Mouse (Mus musculus) limb, embryonic 15.5 days (tissue): ENCODE measurements around the gene Rps6ka5. TPM values are rescaled to one million over a fixed set of nuclear protein-coding genes. Genes with fewer than 3 reads are reported as not detected.

Source experiments
- ATAC-seq: fragments of 200-750 bp; cut with Nextera tagmentation; 2 replicates; pipeline ENCODE4 v1.8.0; 2017; ENCODE audit warnings: low read depth, moderate TSS enrichment; ENCODE audit not compliant: insufficient number of reproducible peaks, low FRiP score, low TSS enrichment
- H3K27ac ChIP-seq: fragments of 300-500 bp; sonication (generic); 2 replicates; pipeline ENCODE4 v1.5.1; 2015; ENCODE audit warnings: moderate library complexity, mild to moderate bottlenecking, inconsistent platforms
- H3K27me3 ChIP-seq: fragments of 300-500 bp; sonication (generic); 2 replicates; pipeline ENCODE4 v1.6.1; 2015; ENCODE audit warnings: inconsistent platforms
- H3K36me3 ChIP-seq: fragments of 300-500 bp; sonication (generic); 2 replicates; pipeline ENCODE4 v1.6.1; 2015; ENCODE audit warnings: inconsistent platforms
- H3K4me1 ChIP-seq: fragments of 300-500 bp; sonication (generic); 2 replicates; pipeline ENCODE4 v1.6.1; 2015; ENCODE audit warnings: inconsistent platforms
- H3K4me2 ChIP-seq: fragments of 300-500 bp; sonication (generic); 2 replicates; pipeline ENCODE4 v1.6.1; 2015; ENCODE audit warnings: mild to moderate bottlenecking, inconsistent platforms
- H3K4me3 ChIP-seq: fragments of 300-500 bp; sonication (generic); 2 replicates; pipeline ENCODE4 v1.5.1; 2015; ENCODE audit warnings: mild to moderate bottlenecking, inconsistent platforms
- H3K9ac ChIP-seq: fragments of 300-500 bp; sonication (generic); 2 replicates; pipeline ENCODE4 v1.6.1; 2015; ENCODE audit warnings: inconsistent platforms
- H3K9me3 ChIP-seq: fragments of 300-500 bp; sonication (generic); 2 replicates; pipeline ENCODE4 v1.6.1; 2016; ENCODE audit warnings: inconsistent platforms
- WGBS: fragments of 180-500 bp; shearing (Covaris S2); methylation state at CpG from one replicate; pipeline ENCODE4 v1.1.7; 2015; 5-methylcytosine and 5-hydroxymethylcytosine counted together
- polyA plus RNA-seq: library from polyadenylated mRNA; unstranded; fragments of >200 nt; fragmentation: Nextera tagmentation; extraction: Ambion mirVana; gene quantifications from 2 replicates; pipeline ENCODE4 v1.2.1, GENCODE M21; 2015

Gene Rps6ka5
- polyA plus RNA-seq, 1 experiment from 2014 or later: 4.8 TPM

- H3K9me3 ChIP-seq: no peaks in the 10 kb centered on the region
- H3K27ac ChIP-seq: no peak overlapping the region
- 78% methylated on average over 12 of the region's 12 CpGs for WGBS
- H3K4me3 ChIP-seq: no peak overlapping the region
- no peak for ATAC-seq
- no peaks in the 10 kb centered on the region for H3K4me1 ChIP-seq
- H3K4me2 ChIP-seq: no peak overlapping the region
- H3K9ac ChIP-seq: no peak overlapping the region
- H3K27me3 ChIP-seq: no peaks in the 10 kb centered on the region
- H3K36me3 ChIP-seq: peaks cover 4% of the 10 kb centered on the region; the same call in 1 of the 2 replicates
Observed at GRCm38 (mm10) chr12:100570522-100571072, 156.2 kb downstream of the Rps6ka5 start.

DNA sequence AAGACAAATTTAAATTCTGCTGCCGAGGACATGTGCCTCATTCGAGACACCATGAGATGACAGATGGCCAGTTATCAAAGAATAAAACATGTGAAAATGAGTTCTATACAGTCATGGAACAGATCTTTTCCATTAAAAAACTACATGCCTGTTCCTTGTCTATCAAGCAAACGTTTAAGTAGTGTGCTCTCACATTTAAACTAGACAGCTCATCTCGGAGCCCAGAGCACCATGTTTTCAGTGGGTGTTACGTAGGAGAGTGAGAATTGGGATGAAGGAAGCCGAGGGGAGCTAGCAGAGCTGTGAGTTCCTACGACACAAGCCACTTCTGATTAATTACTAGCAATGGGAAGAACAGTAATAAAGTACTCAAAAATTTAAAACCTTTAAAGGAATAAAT, 158.0 kb downstream of the Rps6ka5 start:
- Histone ChIP-seq H3K27me3 (no peaks in the 10 kb centered on the region), H3K9me3 (no peaks in the 10 kb centered on the region), H3K4me3 (no peak overlapping the region), H3K9ac (no peak overlapping the region), H3K4me1 (no peaks in the 10 kb centered on the region), H3K27ac (no peak overlapping the region), H3K4me2 (no peak overlapping the region), H3K36me3 (peaks cover 4% of the 10 kb centered on the region; the same call in 1 of the 2 replicates)
- 83% methylated on average over 7 of the region's 7 CpGs for WGBS
- no peak for ATAC-seq

- WGBS: 73% methylated on average over 6 of the region's 6 CpGs
- H3K27ac ChIP-seq: no peak overlapping the region
- peaks cover 4% of the 10 kb centered on the region; the same call in 1 of the 2 replicates for H3K36me3 ChIP-seq
- H3K9me3 ChIP-seq: no peaks in the 10 kb centered on the region
- ATAC-seq: no peak
- no peaks in the 10 kb centered on the region for H3K27me3 ChIP-seq
- H3K9ac ChIP-seq: no peak overlapping the region
- no peak overlapping the region for H3K4me2 ChIP-seq
- no peak overlapping the region for H3K4me3 ChIP-seq
- no peaks in the 10 kb centered on the region for H3K4me1 ChIP-seq
Observed at GRCm38 (mm10) chr12:100568105-100568504, 158.7 kb downstream of the Rps6ka5 start.

DNA sequence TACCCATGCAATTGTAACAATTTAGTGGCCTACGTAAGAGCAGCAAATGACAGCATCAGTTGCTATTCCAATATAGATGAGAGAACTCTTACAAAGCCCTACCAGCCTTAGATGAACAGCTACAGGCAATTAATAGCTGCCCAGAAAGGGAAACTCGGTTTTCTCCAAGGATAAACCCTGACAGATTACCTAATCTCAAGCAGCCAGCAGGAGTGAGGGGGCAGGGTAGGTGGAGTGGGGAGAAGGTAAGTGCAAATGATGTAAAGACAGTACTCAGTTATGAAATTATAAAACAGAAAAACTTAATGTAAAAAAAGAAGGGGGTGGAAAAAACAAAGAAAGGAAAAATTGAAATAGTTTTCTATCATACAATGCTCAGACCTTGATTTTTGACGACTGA, 159.2 kb downstream of the Rps6ka5 start:
- no peak for ATAC-seq
- no peak overlapping the region for H3K9ac ChIP-seq
- 74% methylated on average over 3 of the region's 3 CpGs for WGBS
- no peak overlapping the region for H3K4me3 ChIP-seq
- no peak overlapping the region for H3K4me2 ChIP-seq
- peaks cover 4% of the 10 kb centered on the region; the same call in 1 of the 2 replicates for H3K36me3 ChIP-seq
- no peaks in the 10 kb centered on the region for H3K27me3 ChIP-seq
- H3K4me1 ChIP-seq: no peaks in the 10 kb centered on the region
- H3K9me3 ChIP-seq: no peaks in the 10 kb centered on the region
- H3K27ac ChIP-seq: no peak overlapping the region

- Histone ChIP-seq H3K9me3 (no peaks in the 10 kb centered on the region), H3K4me1 (no peaks in the 10 kb centered on the region), H3K27ac (no peak overlapping the region), H3K9ac (no peak overlapping the region), H3K36me3 (0 out of 2 replicates have a peak, but pooled peaks cover 5% of the 10 kb centered on the region), H3K4me2 (no peak overlapping the region), H3K4me3 (no peak overlapping the region), H3K27me3 (no peaks in the 10 kb centered on the region)
- 90% methylated on average over 6 of the region's 6 CpGs for WGBS
- ATAC-seq: no peak
Observed at GRCm38 (mm10) chr12:100553675-100554074, 173.1 kb downstream of the Rps6ka5 start.

- no peak overlapping the region for H3K4me2 ChIP-seq
- ATAC-seq: no peak
- no peak overlapping the region for H3K4me3 ChIP-seq
- H3K27me3 ChIP-seq: no peaks in the 10 kb centered on the region
- H3K36me3 ChIP-seq: no peaks in the 10 kb centered on the region
- no peak overlapping the region for H3K9ac ChIP-seq
- 80% methylated on average over 1 of the region's 1 CpGs for WGBS
- H3K9me3 ChIP-seq: no peaks in the 10 kb centered on the region
- no peaks in the 10 kb centered on the region for H3K4me1 ChIP-seq
- no peak overlapping the region for H3K27ac ChIP-seq
Observed at GRCm38 (mm10) chr12:100551972-100552371, 174.8 kb downstream of the Rps6ka5 start.

DNA sequence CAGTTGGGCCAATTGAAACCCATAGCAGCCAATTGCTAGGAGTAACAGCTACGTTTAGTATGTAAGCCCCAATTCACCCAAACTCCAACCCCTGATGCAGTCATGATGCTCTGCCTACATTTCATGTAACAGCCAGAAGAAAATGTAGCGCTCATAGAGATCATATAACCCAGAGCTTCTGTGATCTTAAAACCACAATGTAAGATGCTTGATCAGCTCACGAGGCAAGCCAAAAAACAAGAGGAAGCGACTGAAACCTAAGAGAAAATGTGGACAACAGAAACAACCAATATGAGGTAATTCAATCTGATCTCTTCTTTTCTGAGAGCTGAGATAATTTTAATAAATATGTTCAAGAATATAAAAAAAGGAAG, 182.6 kb downstream of the Rps6ka5 start:
- WGBS: 88% methylated on average over 4 of the region's 4 CpGs
- H3K4me2 ChIP-seq: no peak overlapping the region
- H3K4me1 ChIP-seq: no peaks in the 10 kb centered on the region
- no peak overlapping the region for H3K27ac ChIP-seq
- H3K27me3 ChIP-seq: no peaks in the 10 kb centered on the region
- H3K4me3 ChIP-seq: no peak overlapping the region
- 0 out of 2 replicates have a peak, but pooled peaks cover 3% of the 10 kb centered on the region for H3K36me3 ChIP-seq
- no peak for ATAC-seq
- no peaks in the 10 kb centered on the region for H3K9me3 ChIP-seq
- H3K9ac ChIP-seq: no peak overlapping the region

DNA sequence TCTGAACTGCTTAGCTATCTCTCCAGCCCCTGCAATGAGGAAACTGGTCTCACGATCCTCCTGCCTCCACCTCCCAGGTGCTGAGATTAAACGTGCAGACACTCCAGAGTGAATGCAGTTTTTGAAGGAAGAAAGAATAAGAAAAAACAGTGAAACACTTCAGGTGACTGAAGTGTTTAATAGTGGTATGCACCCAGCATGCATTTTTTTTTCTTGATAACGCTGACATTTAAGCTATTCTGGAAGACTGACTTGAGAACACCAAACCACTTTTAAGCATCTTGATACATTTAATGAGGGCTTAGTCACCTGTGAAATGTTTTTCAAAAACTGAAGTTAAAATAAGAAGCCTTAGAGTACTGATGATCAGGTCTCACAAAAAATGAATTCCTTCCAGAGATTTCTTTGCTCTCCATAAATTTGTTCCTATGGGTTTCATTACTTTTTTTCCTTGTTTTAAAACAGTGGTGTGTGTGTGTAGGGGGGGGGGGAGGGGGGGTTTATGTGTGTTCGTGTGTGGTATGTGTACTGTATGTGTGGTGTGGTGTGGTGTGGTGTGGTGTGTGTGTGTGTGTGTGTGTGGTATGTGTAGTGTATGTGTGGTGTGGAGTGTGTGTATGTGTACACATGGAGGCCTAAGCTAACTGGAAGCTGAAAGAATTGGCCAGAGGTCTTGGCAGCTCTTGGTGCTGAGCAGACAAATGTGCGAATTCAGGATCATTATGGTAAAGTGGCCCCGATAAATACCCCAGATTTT, 183.2 kb downstream of the Rps6ka5 start:
- Histone ChIP-seq H3K4me2 (no peak overlapping the region), H3K27me3 (no peaks in the 10 kb centered on the region), H3K4me1 (no peaks in the 10 kb centered on the region), H3K4me3 (no peak overlapping the region), H3K36me3 (0 out of 2 replicates have a peak, but pooled peaks cover 3% of the 10 kb centered on the region), H3K9ac (no peak overlapping the region), H3K9me3 (no peaks in the 10 kb centered on the region), H3K27ac (no peak overlapping the region)
- no peak for ATAC-seq
- 70% methylated on average over 6 of the region's 6 CpGs for WGBS

DNA sequence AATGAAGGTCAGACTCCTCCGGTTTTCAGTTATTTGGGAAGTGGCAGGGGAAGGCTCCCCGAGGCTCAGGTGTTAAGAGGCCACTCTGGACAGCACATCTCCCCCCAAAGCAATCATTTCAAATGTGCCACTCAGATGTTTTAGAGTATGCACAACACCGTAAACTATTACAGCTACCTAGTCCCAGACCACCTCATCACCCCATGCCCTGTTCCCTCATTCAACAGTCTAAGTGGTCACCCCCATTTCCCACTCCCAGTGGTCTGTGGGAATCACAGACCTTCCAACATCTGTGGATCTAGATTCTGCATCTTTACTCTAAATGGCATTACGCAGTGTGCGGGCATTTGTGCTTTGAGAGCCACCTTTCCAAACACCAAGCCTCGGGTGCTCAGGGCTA, 184.3 kb downstream of the Rps6ka5 start:
- Histone ChIP-seq H3K4me2 (no peak overlapping the region), H3K36me3 (0 out of 2 replicates have a peak, but pooled peaks cover 3% of the 10 kb centered on the region), H3K4me3 (no peak overlapping the region), H3K9me3 (no peaks in the 10 kb centered on the region), H3K9ac (no peak overlapping the region), H3K27ac (no peak overlapping the region), H3K4me1 (no peaks in the 10 kb centered on the region), H3K27me3 (no peaks in the 10 kb centered on the region)
- 81% methylated on average over 6 of the region's 6 CpGs for WGBS
- no peak for ATAC-seq

GRCm38 (mm10) chr12:100542076-100542475, 184.7 kb downstream of the Rps6ka5 start:
- no peak overlapping the region for H3K4me3 ChIP-seq
- H3K4me1 ChIP-seq: no peaks in the 10 kb centered on the region
- H3K27me3 ChIP-seq: no peaks in the 10 kb centered on the region
- no peak overlapping the region for H3K27ac ChIP-seq
- H3K9ac ChIP-seq: no peak overlapping the region
- WGBS: 41% methylated on average over 3 of the region's 3 CpGs
- no peak overlapping the region for H3K4me2 ChIP-seq
- H3K36me3 ChIP-seq: 0 out of 2 replicates have a peak, but pooled peaks cover 3% of the 10 kb centered on the region
- no peaks in the 10 kb centered on the region for H3K9me3 ChIP-seq
- ATAC-seq: no peak

DNA sequence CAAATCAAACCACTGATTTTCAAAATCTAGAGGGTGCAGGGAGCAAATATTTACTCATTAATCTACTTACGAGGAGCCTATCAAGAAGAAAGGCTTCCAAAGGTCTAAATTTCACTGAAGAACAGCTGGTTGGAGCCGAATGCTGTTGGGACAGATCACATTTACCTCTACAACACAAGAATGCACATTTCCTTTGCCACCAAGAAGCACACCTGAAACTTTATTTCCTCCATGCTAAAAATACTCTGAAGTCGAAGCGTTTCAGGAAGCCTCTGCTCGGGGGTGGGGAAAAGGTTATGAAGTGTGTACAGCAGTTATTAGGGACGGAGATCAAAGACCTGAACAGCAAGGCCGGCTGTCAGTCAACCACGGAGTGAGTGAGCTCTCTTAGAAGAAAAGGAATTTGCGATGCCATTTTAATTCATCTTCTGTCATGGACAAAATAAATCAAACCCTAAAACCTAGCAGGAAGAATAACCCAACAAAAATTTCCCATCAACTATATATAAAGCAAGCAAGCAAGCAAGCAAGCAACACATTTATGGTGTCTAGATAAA, 187.5 kb downstream of the Rps6ka5 start:
- Histone ChIP-seq H3K27me3 (no peaks in the 10 kb centered on the region), H3K4me1 (no peaks in the 10 kb centered on the region), H3K9me3 (no peaks in the 10 kb centered on the region), H3K9ac (no peak overlapping the region), H3K36me3 (no peaks in the 10 kb centered on the region), H3K27ac (no peak overlapping the region), H3K4me3 (no peak overlapping the region), H3K4me2 (no peak overlapping the region)
- ATAC-seq: no peak
- 20% methylated on average over 9 of the region's 9 CpGs for WGBS

GRCm38 (mm10) chr12:100538445-100539157, 188.2 kb downstream of the Rps6ka5 start:
- Histone ChIP-seq H3K36me3 (no peaks in the 10 kb centered on the region), H3K9me3 (no peaks in the 10 kb centered on the region), H3K4me2 (no peak overlapping the region), H3K27ac (no peak overlapping the region), H3K4me3 (no peak overlapping the region), H3K9ac (no peak overlapping the region), H3K4me1 (no peaks in the 10 kb centered on the region), H3K27me3 (no peaks in the 10 kb centered on the region)
- ATAC-seq: no peak
- 61% methylated on average over 7 of the region's 7 CpGs for WGBS
